Mouse (Mus musculus) R1 (cell line): ENCODE measurements around the gene H2-Q1.
"Not testable (repeated sequence)": the region's sequence is repeated elsewhere in the genome, so short reads cannot be mapped to it uniquely, and the experiment has no call there.

ENCODE experiments used
- DNase-seq: peaks from one replicate; pipeline ENCODE4 v3.0.0-alpha.2; 2018; ENCODE audit warnings: low read depth, low spot score

Gene H2-Q1

GRCm38 (mm10) chr17:35342711-35343476, 22.7 kb downstream of the H2-Q1 start:
- peak; percentile 52 for DNase-seq

- not testable (repeated sequence) for DNase-seq
Observed at GRCm38 (mm10) chr17:35347659-35348058, 27.5 kb downstream of the H2-Q1 start.

GRCm38 (mm10) chr17:35353275-35353674, 33.1 kb downstream of the H2-Q1 start:
- DNase-seq = not testable (repeated sequence)

- no peak for DNase-seq
Observed at GRCm38 (mm10) chr17:35354071-35354470, 33.9 kb downstream of the H2-Q1 start.

GRCm38 (mm10) chr17:35357086-35357485, 36.9 kb downstream of the H2-Q1 start:
- no peak for DNase-seq

- DNase-seq = no peak
Observed at GRCm38 (mm10) chr17:35358763-35359469, 38.7 kb downstream of the H2-Q1 start.

GRCm38 (mm10) chr17:35359470-35359862, 39.3 kb downstream of the H2-Q1 start:
- peak; percentile 28 for DNase-seq
